Mouse (Mus musculus) brown adipose tissue, adult 24 weeks (tissue): ENCODE results near the gene Rtp3. TPM values are rescaled to one million over a fixed set of nuclear protein-coding genes. Genes with fewer than 3 reads are reported as not detected.
A peak's percentile ranks its signal among the peaks of the same experiment; 100 is the strongest.

ENCODE experiments used
- H3K27ac ChIP-seq: fragments of 200-500 bp; replicated peaks from 2 replicates; pipeline ENCODE4 v1.5.1; 2012; ENCODE audit warnings: low read depth, mild to moderate bottlenecking, low read length
- H3K4me1 ChIP-seq: fragments of 200-500 bp; 2 replicates; pipeline ENCODE4 v1.6.1; 2012; ENCODE audit warnings: low read length, mixed read lengths; ENCODE audit not compliant: control insufficient read depth, insufficient read depth, insufficient read length
- H3K4me3 ChIP-seq: fragments of 200-500 bp; 2 replicates; pipeline ENCODE4 v1.5.1; 2012; ENCODE audit warnings: low read depth, mild to moderate bottlenecking, low read length, moderate library complexity; ENCODE audit not compliant: insufficient read depth
- polyA plus RNA-seq: library from polyadenylated mRNA; stranded (reverse); fragments of >200 nt; gene quantifications from 2 replicates; pipeline ENCODE4 v1.2.4, GENCODE M21; 2012; ENCODE audit not compliant: missing spikeins, insufficient read depth, insufficient read length

The Rtp3 gene
- 2.2 and 3.3 TPM in 2 replicates for polyA plus RNA-seq

DNA sequence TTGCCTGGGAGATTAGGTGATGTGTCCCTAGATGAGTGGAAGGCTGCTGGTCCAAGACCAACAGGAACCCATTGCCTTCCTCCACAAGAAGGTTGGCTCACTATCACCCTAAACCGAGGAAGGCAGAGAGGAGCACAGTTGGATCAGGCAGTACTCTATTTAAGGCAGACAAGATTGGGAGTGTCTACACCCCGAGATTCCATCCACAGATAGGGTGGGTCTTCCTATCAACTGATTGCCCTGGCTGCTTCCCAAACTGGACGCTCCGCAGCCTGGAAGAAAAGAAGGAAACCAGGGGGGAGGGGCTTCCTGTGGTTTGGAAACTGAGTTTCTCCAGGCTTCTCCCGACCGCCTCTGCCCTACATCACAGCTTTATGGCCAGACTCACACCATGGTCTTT, at the start of gene Rtp3:
Gene Rtp3 (minus strand): TSS at position 380 of the 400 bp plus-strand sequence.
- H3K4me3 ChIP-seq: peak within 1 kb of the TSS; percentile 84
- peak within 1 kb of the TSS; percentile 97 for H3K27ac ChIP-seq
- H3K4me1 ChIP-seq: peaks cover 14% of the 10 kb centered on the region

DNA sequence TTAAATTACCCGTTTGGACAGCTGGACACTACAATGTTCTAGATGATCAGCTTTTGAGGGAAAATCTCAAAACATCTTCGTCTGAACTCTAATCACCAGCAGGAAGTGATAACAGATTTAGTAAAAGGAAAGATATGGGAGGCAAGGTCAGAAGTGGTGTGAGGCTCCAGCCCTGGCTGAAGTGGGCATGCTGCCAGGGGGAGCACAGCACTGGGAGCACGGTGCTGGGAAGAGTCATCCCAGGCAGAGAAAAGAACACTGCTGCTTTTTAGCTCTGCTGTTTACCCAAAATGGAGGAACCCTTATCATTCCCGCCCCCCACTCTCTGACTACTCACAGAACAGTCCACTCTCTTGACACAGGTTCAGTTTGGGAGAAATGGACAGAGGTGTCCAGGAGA, 49.6 kb upstream of the Rtp3 start:
- Histone ChIP-seq H3K4me3 (no peak overlapping the region), H3K4me1 (peaks cover 8% of the 10 kb centered on the region; the same call in 1 of the 2 replicates), H3K27ac (no peak overlapping the region)

DNA sequence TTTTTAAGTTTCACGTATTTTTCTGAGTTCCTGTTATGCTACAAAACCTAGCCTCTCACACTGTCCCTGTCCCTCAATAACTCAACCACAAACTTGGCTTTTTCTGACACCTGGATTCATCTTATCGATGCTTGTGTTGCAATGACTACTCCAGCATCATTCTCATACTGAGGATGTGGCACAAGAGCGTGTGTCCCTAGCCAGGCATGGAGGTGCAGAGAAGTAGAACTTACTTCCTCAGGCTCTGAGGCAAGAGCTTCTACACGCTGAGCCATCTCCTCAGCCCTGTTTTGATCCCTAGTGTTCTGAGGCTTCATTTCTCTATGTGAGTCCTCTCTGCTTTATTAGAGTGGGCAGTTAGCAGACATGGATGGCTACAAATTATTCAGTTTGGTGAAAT, 43.3 kb upstream of the Rtp3 start:
- Histone ChIP-seq H3K4me3 (no peak overlapping the region), H3K27ac (no peak overlapping the region), H3K4me1 (no peaks in the 10 kb centered on the region)

DNA sequence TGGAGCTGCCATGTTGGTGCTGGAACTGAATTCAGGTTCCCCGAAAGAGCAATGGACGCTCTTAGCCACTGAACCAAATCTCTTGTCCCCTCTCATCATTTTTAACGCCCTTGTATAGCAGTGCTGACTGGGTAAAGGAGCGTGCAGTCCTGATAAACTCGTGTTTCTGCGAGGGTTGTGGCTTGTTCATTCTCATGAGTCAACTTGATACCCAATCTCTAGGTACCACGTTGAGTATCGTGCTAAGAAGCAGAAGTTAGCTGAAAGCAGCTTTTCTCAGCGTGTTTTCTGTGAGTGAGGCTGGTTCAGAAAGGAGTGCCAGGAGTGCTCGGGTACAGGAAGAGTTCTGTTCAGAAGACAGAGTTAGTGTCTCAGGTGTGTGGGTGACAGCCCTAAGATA, 36.4 kb upstream of the Rtp3 start:
- H3K4me3 ChIP-seq: no peak overlapping the region
- no peaks in the 10 kb centered on the region for H3K4me1 ChIP-seq
- H3K27ac ChIP-seq: no peak overlapping the region

DNA sequence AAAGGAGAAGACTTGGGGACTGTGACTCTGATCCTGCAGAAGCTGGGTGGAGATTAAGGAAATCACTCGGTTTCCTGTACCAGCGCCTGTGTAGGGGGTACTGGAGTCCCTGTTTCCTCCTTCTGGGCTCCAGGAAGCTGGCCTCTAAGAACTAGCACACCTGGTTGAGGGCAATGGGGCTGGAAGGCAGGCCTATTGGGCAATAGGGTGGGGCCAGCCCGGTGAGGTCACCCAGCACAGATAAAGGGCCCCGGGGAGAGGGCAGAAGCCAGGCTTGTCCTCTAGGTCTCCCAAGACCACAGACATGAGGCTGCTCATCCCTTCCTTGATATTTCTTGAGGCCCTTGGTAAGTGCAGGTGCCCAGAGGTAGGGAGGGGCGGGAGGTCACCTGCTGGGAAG, 28.6 kb upstream of the Rtp3 start, which contains the start of gene Ltf:
Gene Ltf (plus strand): TSS at position 250 of the 400 bp plus-strand sequence.
- peaks cover 7% of the 10 kb centered on the region for H3K4me1 ChIP-seq
- no peak within 1 kb of the TSS for H3K27ac ChIP-seq
- H3K4me3 ChIP-seq: no peak within 1 kb of the TSS

DNA sequence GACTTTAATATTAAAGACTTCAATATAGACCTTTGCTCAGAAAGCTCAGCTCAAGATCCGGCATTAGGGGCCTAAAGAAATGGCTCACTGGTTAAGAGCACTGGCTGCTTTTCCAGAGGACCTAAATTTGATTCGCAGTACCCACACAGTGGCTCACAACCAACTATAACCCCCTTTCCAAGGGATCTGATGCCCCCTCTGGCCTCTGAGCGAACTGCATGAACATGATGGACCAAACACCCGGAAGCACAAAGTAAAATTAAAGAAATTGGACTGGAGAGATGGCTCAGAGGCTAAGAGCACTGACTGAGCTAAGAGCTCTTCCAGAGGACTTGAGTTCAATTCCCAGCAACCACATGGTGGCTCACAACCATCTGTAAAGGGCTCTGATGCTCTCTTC, 25.3 kb upstream of the Rtp3 start:
- no peak overlapping the region for H3K4me3 ChIP-seq
- H3K4me1 ChIP-seq: peaks cover 10% of the 10 kb centered on the region
- no peak overlapping the region for H3K27ac ChIP-seq

DNA sequence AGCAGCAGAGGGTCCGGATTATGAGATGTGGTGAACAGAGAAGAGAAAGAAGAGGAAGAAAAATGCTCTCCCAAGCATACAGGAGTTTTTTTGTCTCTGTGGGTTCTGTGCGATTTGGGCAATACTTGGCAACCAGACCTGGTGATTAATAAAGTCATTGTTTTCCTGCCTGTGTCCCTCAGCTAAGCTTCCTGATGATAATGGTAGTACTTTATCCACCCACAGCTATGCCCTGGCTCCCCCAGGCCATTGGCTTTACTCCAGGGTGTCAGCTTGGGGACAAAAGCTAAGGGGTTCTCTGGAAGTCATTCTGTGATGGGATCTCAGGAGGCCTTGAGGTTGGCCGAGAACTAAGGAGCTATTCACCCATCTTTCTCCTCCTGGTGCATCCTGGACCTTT, 21.7 kb upstream of the Rtp3 start:
- Histone ChIP-seq H3K27ac (peak overlapping the region; percentile 29; the same call in 1 of the 2 replicates), H3K4me3 (no peak overlapping the region), H3K4me1 (peaks cover 2% of the 10 kb centered on the region; the same call in 1 of the 2 replicates)

DNA sequence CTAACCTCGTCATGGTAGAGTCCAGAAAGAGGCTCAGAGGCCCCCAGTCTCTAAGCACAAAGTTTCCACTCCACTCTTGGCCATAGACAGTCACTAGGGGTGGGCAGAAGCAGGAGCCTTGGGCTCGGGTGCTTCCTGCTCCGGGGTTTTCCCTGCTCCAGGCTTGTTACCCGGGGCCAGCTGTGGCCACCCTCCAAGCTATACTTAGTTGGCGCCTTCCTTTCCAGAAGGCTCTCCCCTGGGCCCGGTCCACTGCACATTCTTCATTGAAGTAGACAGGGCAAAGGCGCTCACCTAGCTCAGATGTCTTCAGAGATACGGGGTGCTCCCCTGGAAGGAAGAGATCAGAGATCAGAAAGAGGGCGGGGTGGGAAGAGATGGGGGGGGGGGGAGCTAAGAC, 21.2 kb upstream of the Rtp3 start:
- Histone ChIP-seq H3K4me3 (no peak overlapping the region), H3K4me1 (peaks cover 2% of the 10 kb centered on the region; the same call in 1 of the 2 replicates), H3K27ac (peak overlapping the region; percentile 71)

DNA sequence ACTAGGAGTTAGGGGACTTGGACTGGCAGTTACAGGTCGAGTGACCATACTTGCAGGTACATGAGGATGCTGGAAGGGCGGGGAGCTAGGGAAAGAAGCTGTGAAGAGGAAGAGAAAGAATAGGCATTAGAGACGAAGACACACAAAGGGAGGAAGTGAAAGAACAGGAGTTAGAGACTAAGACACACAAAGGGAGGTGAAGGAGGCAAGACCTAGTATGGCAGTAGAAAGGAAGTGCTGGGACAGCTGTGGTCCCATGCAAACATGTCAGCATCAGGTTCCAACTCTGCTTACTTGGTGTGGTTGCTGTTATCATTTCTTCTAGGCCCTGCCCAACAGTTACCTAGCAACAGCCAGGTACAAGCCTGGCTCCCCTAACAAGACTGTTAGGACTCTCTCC, 19.4 kb upstream of the Rtp3 start:
- H3K4me3 ChIP-seq: no peak overlapping the region
- no peak overlapping the region for H3K27ac ChIP-seq
- H3K4me1 ChIP-seq: peaks cover 2% of the 10 kb centered on the region; the same call in 1 of the 2 replicates

DNA sequence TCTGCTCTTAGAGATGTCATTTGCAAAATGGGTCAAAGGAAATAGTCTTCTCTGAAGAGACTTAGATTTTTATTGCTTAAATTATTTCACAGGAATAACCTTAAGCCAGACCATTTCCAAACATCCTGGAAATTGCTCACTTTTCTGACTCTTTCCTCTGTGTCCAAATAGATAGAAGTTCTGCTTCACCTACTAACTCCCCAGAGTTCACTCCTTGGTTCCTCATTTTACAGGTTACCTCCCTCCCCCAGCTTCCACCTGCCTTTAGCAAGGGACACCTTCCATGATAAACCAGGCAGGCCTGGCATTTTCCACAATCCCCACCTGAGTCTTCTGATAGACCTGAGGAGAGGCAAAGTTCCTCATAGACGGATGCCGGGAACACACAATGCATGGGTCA, 16.2 kb upstream of the Rtp3 start:
- H3K4me1 ChIP-seq: peaks cover 2% of the 10 kb centered on the region; the same call in 1 of the 2 replicates
- no peak overlapping the region for H3K4me3 ChIP-seq
- H3K27ac ChIP-seq: no peak overlapping the region

DNA sequence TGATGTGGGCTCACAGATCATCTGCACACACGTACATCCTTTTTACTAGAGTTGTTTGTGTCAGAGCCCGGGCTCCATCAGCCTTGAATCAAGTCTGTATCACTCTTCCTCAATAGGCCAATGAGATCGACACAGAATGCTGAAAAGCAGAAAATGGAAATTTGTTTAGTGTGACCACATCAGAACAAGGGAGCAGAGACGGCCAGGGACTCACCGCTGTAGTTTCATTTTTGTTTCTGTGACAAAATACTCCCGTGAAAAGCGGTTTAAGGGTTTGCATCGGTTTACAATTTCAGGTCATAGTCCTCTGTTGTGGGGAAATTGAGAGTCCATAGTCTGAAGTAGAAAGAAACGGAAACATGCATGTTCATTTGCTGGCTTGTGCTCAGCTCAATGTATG, 12.9 kb upstream of the Rtp3 start:
- Histone ChIP-seq H3K4me1 (peaks cover 13% of the 10 kb centered on the region), H3K27ac (no peak overlapping the region), H3K4me3 (no peak overlapping the region)

DNA sequence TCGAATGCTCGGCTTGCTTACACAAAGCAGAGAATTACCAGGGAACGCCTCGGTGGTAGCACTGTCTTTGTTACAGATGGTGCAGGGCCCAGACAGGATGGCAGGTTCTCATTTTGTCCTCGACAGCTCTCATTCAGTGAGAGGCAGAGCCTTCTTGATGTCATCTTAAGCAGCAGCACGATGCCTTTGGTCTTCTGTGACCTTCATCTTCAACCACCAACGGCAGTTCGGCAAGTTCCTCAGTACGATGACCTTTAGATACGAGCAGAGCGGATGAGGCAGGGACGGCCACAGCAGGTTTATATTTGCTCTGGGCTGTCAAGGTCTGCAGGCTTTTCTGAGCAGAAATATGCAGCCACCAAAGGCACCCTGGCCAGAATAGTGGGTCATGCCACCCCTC, 11.2 kb upstream of the Rtp3 start:
- Histone ChIP-seq H3K4me1 (peaks cover 14% of the 10 kb centered on the region), H3K27ac (no peak overlapping the region), H3K4me3 (no peak overlapping the region)

DNA sequence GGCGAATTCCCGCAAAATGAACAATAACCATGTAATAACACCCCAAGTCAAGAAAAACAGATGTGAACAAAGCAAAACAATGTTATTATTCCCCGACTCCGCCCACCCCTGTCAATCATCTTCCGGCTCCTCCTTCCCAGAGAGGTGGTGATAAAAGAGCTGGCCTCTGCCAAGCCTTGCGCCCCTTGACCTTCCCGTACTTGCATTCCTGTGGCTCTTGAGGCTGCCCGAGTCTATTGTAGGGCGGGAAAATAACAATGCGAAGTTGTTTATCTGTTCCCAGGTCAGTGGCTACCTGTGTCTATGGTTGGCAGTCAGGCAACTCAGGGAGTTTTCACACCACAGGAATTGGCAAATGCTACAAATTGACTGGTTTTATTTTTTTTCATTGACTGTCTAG, 9.5 kb upstream of the Rtp3 start:
- H3K4me3 ChIP-seq: no peak overlapping the region
- H3K27ac ChIP-seq: peak overlapping the region; percentile 85
- peaks cover 14% of the 10 kb centered on the region for H3K4me1 ChIP-seq

DNA sequence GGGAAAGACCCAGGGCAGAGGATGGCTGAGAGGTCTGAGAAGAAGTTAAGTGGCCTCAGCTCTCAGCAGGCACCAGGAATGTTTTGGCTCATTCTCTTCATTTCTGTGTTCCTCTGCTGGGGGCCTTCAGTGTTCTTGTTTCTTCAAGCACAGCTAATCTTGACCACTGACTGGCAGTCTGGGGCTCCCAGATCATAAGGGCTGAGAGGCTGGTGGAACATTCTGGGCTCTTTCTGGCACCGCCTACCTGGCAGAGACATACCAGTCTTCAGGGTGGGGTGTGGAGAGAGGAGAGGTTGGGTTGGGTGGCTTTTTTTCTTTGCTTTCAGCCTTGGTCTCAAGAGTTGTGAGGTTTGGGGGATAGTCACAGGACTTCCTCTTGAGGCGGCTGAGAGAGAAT, 8.7 kb upstream of the Rtp3 start:
- Histone ChIP-seq H3K27ac (peak overlapping the region; percentile 85), H3K4me1 (peaks cover 16% of the 10 kb centered on the region), H3K4me3 (no peak overlapping the region)

DNA sequence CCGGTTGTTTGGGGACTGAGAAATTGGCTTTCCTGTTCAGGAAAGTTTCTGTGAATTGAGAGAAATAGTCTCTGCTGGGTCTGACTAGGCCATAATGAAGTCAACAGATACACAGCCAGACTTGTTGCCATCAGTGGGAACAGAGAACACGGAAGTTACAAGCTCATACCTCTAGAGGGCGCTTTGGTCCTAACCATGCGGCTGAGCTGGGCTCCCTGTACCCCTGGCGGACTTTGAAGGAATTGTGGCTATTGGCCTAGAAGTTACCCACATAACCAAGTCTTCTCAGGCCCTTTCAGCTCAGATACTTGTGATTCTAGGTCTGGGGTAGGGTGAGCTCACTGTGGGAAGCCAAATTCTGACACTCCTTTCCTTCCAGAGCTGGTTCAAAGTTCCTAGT, 6.9 kb upstream of the Rtp3 start:
- peak overlapping the region; percentile 40 for H3K27ac ChIP-seq
- H3K4me3 ChIP-seq: no peak overlapping the region
- H3K4me1 ChIP-seq: peaks cover 18% of the 10 kb centered on the region

DNA sequence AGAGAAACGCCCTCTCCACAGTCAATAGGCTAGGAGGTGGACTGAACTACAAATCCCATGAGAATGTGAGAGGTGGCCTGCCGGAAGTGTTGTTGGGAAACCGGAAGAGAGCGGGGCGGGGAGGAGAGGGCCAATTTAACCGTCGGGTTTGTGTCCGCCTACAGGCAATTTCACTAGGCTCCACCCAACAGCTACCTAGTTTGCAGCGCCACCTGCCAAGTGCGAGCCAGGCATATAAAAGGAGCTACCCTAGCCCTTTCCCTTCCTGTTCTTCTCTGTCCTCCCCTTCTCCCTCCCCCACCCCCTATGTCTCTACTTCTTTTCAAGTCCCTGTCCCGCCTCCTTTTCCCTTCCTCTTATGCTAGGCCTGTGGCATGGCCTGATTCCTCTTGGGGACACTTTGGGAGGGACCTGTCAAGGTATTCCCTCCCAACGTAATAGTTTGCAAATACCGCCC, 4.4 kb upstream of the Rtp3 start:
- peaks cover 25% of the 10 kb centered on the region for H3K4me1 ChIP-seq
- peak overlapping the region; percentile 52 for H3K4me3 ChIP-seq
- H3K27ac ChIP-seq: peak overlapping the region; percentile 64
